Mouse (Mus musculus): ENCODE results near the gene Kdelc2. TPM values are rescaled to one million over a fixed set of nuclear protein-coding genes. Genes with fewer than 3 reads are reported as not detected.

Kdelc2 gene
- polyA plus RNA-seq, 1 experiment from 2014 or later: 10.4 TPM

- Histone ChIP-seq H3K27me3 (no peaks in the 10 kb centered on the region), H3K36me3 (no peaks in the 10 kb centered on the region), H3K4me3 (no peak overlapping the region), H3K4me1 (0 out of 2 replicates have a peak, but pooled peaks cover 5% of the 10 kb centered on the region), H3K27ac (replicated peaks) (no peak overlapping the region), H3K4me2 (replicated peaks) (no peak overlapping the region), H3K9me3 (no peaks in the 10 kb centered on the region), H3K9ac (replicated peaks) (no peak overlapping the region)
- ATAC-seq (ENCODE audit: low FRiP score, low read depth): no peak
- 86% methylated on average over 4 of the region's 4 CpGs for WGBS
Observed at GRCm38 (mm10) chr9:53408548-53408947, 24.7 kb downstream of the Kdelc2 start.

- H3K27ac ChIP-seq (replicated peaks): no peak overlapping the region
- H3K4me2 ChIP-seq (replicated peaks): no peak overlapping the region
- no peak for ATAC-seq (ENCODE audit: low FRiP score, low read depth)
- no peaks in the 10 kb centered on the region for H3K36me3 ChIP-seq
- H3K9me3 ChIP-seq: no peaks in the 10 kb centered on the region
- no peak overlapping the region for H3K9ac ChIP-seq (replicated peaks)
- no peak overlapping the region for H3K4me3 ChIP-seq
- WGBS: 89% methylated on average over 2 of the region's 2 CpGs
- no peaks in the 10 kb centered on the region for H3K27me3 ChIP-seq
- H3K4me1 ChIP-seq: 0 out of 2 replicates have a peak, but pooled peaks cover 5% of the 10 kb centered on the region
Observed at GRCm38 (mm10) chr9:53408953-53409361, 25.1 kb downstream of the Kdelc2 start.

- Histone ChIP-seq H3K4me3 (no peak overlapping the region), H3K9me3 (no peaks in the 10 kb centered on the region)
- WGBS: 87% methylated on average over 3 of the region's 3 CpGs
Observed at GRCm38 (mm10) chr9:53409427-53409826, 25.6 kb downstream of the Kdelc2 start.

GRCm38 (mm10) chr9:53422133-53422896 lies 38.5 kb downstream of the Kdelc2 start:
- no peaks in the 10 kb centered on the region for H3K9me3 ChIP-seq
- H3K9ac ChIP-seq (replicated peaks): no peak overlapping the region
- H3K36me3 ChIP-seq: no peaks in the 10 kb centered on the region
- no peak overlapping the region for H3K4me3 ChIP-seq
- H3K4me1 ChIP-seq: no peaks in the 10 kb centered on the region
- WGBS: 80% methylated on average over 9 of the region's 9 CpGs
- H3K4me2 ChIP-seq (replicated peaks): no peak overlapping the region
- H3K27ac ChIP-seq (replicated peaks): no peak overlapping the region
- H3K27me3 ChIP-seq: no peaks in the 10 kb centered on the region
- ATAC-seq (ENCODE audit: low FRiP score, low read depth): no peak

More at GRCm38 (mm10) chr9:53409427-53409826, 25.6 kb downstream of the Kdelc2 start:
- no peak overlapping the region for H3K27ac ChIP-seq (replicated peaks)
- H3K4me2 ChIP-seq (replicated peaks): no peak overlapping the region
- ATAC-seq (ENCODE audit: low FRiP score, low read depth): no peak
- H3K36me3 ChIP-seq: no peaks in the 10 kb centered on the region
- H3K27me3 ChIP-seq: no peaks in the 10 kb centered on the region
- H3K9ac ChIP-seq (replicated peaks): no peak overlapping the region
- H3K4me1 ChIP-seq: 0 out of 2 replicates have a peak, but pooled peaks cover 5% of the 10 kb centered on the region

GRCm38 (mm10) chr9:53426726-53427125 lies 42.9 kb downstream of the Kdelc2 start:
- Histone ChIP-seq H3K9me3 (no peaks in the 10 kb centered on the region), H3K27me3 (no peaks in the 10 kb centered on the region), H3K4me1 (no peaks in the 10 kb centered on the region), H3K4me2 (replicated peaks) (no peak overlapping the region), H3K27ac (replicated peaks) (no peak overlapping the region), H3K4me3 (no peak overlapping the region), H3K36me3 (no peaks in the 10 kb centered on the region), H3K9ac (replicated peaks) (no peak overlapping the region)
- 93% methylated on average over 3 of the region's 3 CpGs for WGBS
- no peak for ATAC-seq (ENCODE audit: low FRiP score, low read depth)

GRCm38 (mm10) chr9:53427638-53428037 lies 43.8 kb downstream of the Kdelc2 start:
- H3K27ac ChIP-seq (replicated peaks): no peak overlapping the region
- 84% methylated on average over 3 of the region's 3 CpGs for WGBS
- H3K4me3 ChIP-seq: no peak overlapping the region
- no peaks in the 10 kb centered on the region for H3K36me3 ChIP-seq
- no peaks in the 10 kb centered on the region for H3K27me3 ChIP-seq
- no peaks in the 10 kb centered on the region for H3K4me1 ChIP-seq
- no peak overlapping the region for H3K4me2 ChIP-seq (replicated peaks)
- no peak for ATAC-seq (ENCODE audit: low FRiP score, low read depth)
- H3K9me3 ChIP-seq: no peaks in the 10 kb centered on the region
- H3K9ac ChIP-seq (replicated peaks): no peak overlapping the region

GRCm38 (mm10) chr9:53435830-53436570 lies 52.2 kb downstream of the Kdelc2 start:
- 93% methylated on average over 14 of the region's 14 CpGs for WGBS
- no peak overlapping the region for H3K4me2 ChIP-seq (replicated peaks)
- no peaks in the 10 kb centered on the region for H3K4me1 ChIP-seq
- H3K36me3 ChIP-seq: peaks cover 19% of the 10 kb centered on the region
- ATAC-seq (ENCODE audit: low FRiP score, low read depth): no peak
- H3K27ac ChIP-seq (replicated peaks): no peak overlapping the region
- H3K9me3 ChIP-seq: no peaks in the 10 kb centered on the region
- no peak overlapping the region for H3K9ac ChIP-seq (replicated peaks)
- no peak overlapping the region for H3K4me3 ChIP-seq
- no peaks in the 10 kb centered on the region for H3K27me3 ChIP-seq

- H3K9ac ChIP-seq (replicated peaks): no peak overlapping the region
- H3K27me3 ChIP-seq: no peaks in the 10 kb centered on the region
- no peak overlapping the region for H3K4me3 ChIP-seq
- no peaks in the 10 kb centered on the region for H3K4me1 ChIP-seq
- H3K4me2 ChIP-seq (replicated peaks): no peak overlapping the region
- H3K36me3 ChIP-seq: peaks cover 46% of the 10 kb centered on the region
- H3K27ac ChIP-seq (replicated peaks): no peak overlapping the region
- no peak for ATAC-seq (ENCODE audit: low FRiP score, low read depth)
- WGBS: 95% methylated on average over 1 of the region's 1 CpGs
- H3K9me3 ChIP-seq: no peaks in the 10 kb centered on the region
Observed at GRCm38 (mm10) chr9:53450609-53451008, 66.8 kb downstream of the Kdelc2 start.

Small RNA genes within 50 kb of the gene (microRNA-seq; reads per million reads assigned to microRNA genes)
- gene Mir130c: not detected

Other genes starting within 250 kb of the Kdelc2 start
- gene Ddx10, start 136.0 kb upstream of the Kdelc2 start, polyA plus RNA-seq (2016; fragmentation: Nextera tagmentation; extraction: Ambion mirVana): 27.2 and 28.0 TPM in 2 replicates
- 0.50 and 0.51 TPM in 2 replicates for gene Exph5, start 82.4 kb upstream of the Kdelc2 start, polyA plus RNA-seq (2016; fragmentation: Nextera tagmentation; extraction: Ambion mirVana)
- gene 4930550C14Rik, start 18.3 kb downstream of the Kdelc2 start, polyA plus RNA-seq (2016; fragmentation: Nextera tagmentation; extraction: Ambion mirVana): 0.39 and 0.40 TPM in 2 replicates
- 18.2 and 18.8 TPM in 2 replicates for gene Atm, start 152.7 kb downstream of the Kdelc2 start, polyA plus RNA-seq (2016; fragmentation: Nextera tagmentation; extraction: Ambion mirVana)
- gene Npat, start 153.0 kb downstream of the Kdelc2 start, polyA plus RNA-seq (2016; fragmentation: Nextera tagmentation; extraction: Ambion mirVana): 18.1 and 18.9 TPM in 2 replicates
- gene Acat1, start 226.4 kb downstream of the Kdelc2 start, polyA plus RNA-seq (2016; fragmentation: Nextera tagmentation; extraction: Ambion mirVana): 60.3 and 62.0 TPM in 2 replicates